Mouse (Mus musculus): Measurements from ENCODE around the gene Ankle1. TPM values are rescaled to one million over a fixed set of nuclear protein-coding genes. Genes with fewer than 3 reads are reported as not detected.

The Ankle1 gene
- polyA plus RNA-seq, 1 experiment from 2014 or later: 58.3 TPM

- no peak for ATAC-seq
These were observed 35.6 kb downstream of the Ankle1 start for GRCm38 (mm10) chr8:71441404-71441803.

GRCm38 (mm10) chr8:71445096-71445495 lies 39.3 kb downstream of the Ankle1 start:
- H3K27me3 ChIP-seq (replicated peaks): peaks cover 28% of the 10 kb centered on the region
- no peak overlapping the region for H3K9ac ChIP-seq
- no peak overlapping the region for H3K4me3 ChIP-seq
- H3K4me2 ChIP-seq: no peak overlapping the region
- no peaks in the 10 kb centered on the region for H3K4me1 ChIP-seq
- H3K9me3 ChIP-seq (replicated peaks): no peaks in the 10 kb centered on the region
- no peaks in the 10 kb centered on the region for H3K36me3 ChIP-seq
- WGBS (ENCODE audit: insufficient replicate concordance): 61% methylated on average over 7 of the region's 7 CpGs
- no peak overlapping the region for H3K27ac ChIP-seq
- no peak for ATAC-seq

More at GRCm38 (mm10) chr8:71441404-71441803, 35.6 kb downstream of the Ankle1 start:
- Histone ChIP-seq H3K4me3 (no peak overlapping the region), H3K4me1 (no peaks in the 10 kb centered on the region), H3K4me2 (no peak overlapping the region), H3K9me3 (replicated peaks) (no peaks in the 10 kb centered on the region), H3K36me3 (no peaks in the 10 kb centered on the region), H3K9ac (no peak overlapping the region), H3K27me3 (replicated peaks) (peaks cover 27% of the 10 kb centered on the region), H3K27ac (no peak overlapping the region)
- WGBS (ENCODE audit: insufficient replicate concordance): under 1% methylated on average over 7 of the region's 7 CpGs

GRCm38 (mm10) chr8:71451337-71451736 lies 45.5 kb downstream of the Ankle1 start:
- ATAC-seq: no peak
- Histone ChIP-seq H3K4me2 (no peak overlapping the region), H3K36me3 (no peaks in the 10 kb centered on the region), H3K27ac (no peak overlapping the region), H3K4me1 (no peaks in the 10 kb centered on the region), H3K9ac (no peak overlapping the region), H3K9me3 (replicated peaks) (no peaks in the 10 kb centered on the region), H3K27me3 (replicated peaks) (peaks cover 37% of the 10 kb centered on the region), H3K4me3 (no peak overlapping the region)
- 59% methylated on average over 4 of the region's 4 CpGs for WGBS (ENCODE audit: insufficient replicate concordance)

- H3K9me3 ChIP-seq (replicated peaks): no peaks in the 10 kb centered on the region
- H3K36me3 ChIP-seq: no peaks in the 10 kb centered on the region
- peaks cover 2% of the 10 kb centered on the region for H3K4me1 ChIP-seq
- peaks cover 42% of the 10 kb centered on the region for H3K27me3 ChIP-seq (replicated peaks)
- ATAC-seq: no peak
- no peak overlapping the region for H3K27ac ChIP-seq
- no peak overlapping the region for H3K4me2 ChIP-seq
- 37% methylated on average over 11 of the region's 11 CpGs for WGBS (ENCODE audit: insufficient replicate concordance)
- no peak overlapping the region for H3K9ac ChIP-seq
- no peak overlapping the region for H3K4me3 ChIP-seq
These were observed 46.0 kb downstream of the Ankle1 start for GRCm38 (mm10) chr8:71451777-71452176.

- Histone ChIP-seq H3K9ac (no peak overlapping the region), H3K27me3 (replicated peaks) (peaks cover 41% of the 10 kb centered on the region), H3K9me3 (replicated peaks) (no peaks in the 10 kb centered on the region), H3K27ac (no peak overlapping the region), H3K4me2 (no peak overlapping the region), H3K4me1 (peaks cover 11% of the 10 kb centered on the region), H3K36me3 (peaks cover 4% of the 10 kb centered on the region; the same call in 1 of the 2 replicates), H3K4me3 (no peak overlapping the region)
- ATAC-seq: no peak
- 60% methylated on average over 2 of the region's 2 CpGs for WGBS (ENCODE audit: insufficient replicate concordance)
These were observed 46.9 kb downstream of the Ankle1 start for GRCm38 (mm10) chr8:71452669-71453068.

GRCm38 (mm10) chr8:71454668-71455067 lies 48.9 kb downstream of the Ankle1 start:
- Histone ChIP-seq H3K4me1 (peaks cover 16% of the 10 kb centered on the region), H3K36me3 (peaks cover 15% of the 10 kb centered on the region), H3K27me3 (replicated peaks) (peaks cover 39% of the 10 kb centered on the region), H3K27ac (no peak overlapping the region), H3K9me3 (replicated peaks) (no peaks in the 10 kb centered on the region), H3K4me3 (no peak overlapping the region), H3K4me2 (no peak overlapping the region), H3K9ac (no peak overlapping the region)
- no peak for ATAC-seq
- WGBS (ENCODE audit: insufficient replicate concordance): 61% methylated on average over 8 of the region's 8 CpGs

GRCm38 (mm10) chr8:71456906-71457305 lies 51.1 kb downstream of the Ankle1 start:
- Histone ChIP-seq H3K4me3 (no peak overlapping the region), H3K27me3 (replicated peaks) (peaks cover 48% of the 10 kb centered on the region), H3K4me2 (peak overlapping the region; percentile 6; the same call in 1 of the 2 replicates), H3K27ac (no peak overlapping the region), H3K9ac (no peak overlapping the region), H3K4me1 (peaks cover 16% of the 10 kb centered on the region), H3K36me3 (peaks cover 33% of the 10 kb centered on the region), H3K9me3 (replicated peaks) (no peaks in the 10 kb centered on the region)
- 30% methylated on average over 22 of the region's 22 CpGs for WGBS (ENCODE audit: insufficient replicate concordance)
- peak; percentile 61; the same call in 1 of the 2 replicates for ATAC-seq

GRCm38 (mm10) chr8:71457659-71458270 lies 52.0 kb downstream of the Ankle1 start:
- Histone ChIP-seq H3K27me3 (replicated peaks) (peaks cover 44% of the 10 kb centered on the region), H3K9me3 (replicated peaks) (no peaks in the 10 kb centered on the region), H3K36me3 (peaks cover 33% of the 10 kb centered on the region), H3K27ac (no peak overlapping the region), H3K9ac (no peak overlapping the region), H3K4me1 (peaks cover 23% of the 10 kb centered on the region), H3K4me2 (no peak overlapping the region), H3K4me3 (no peak overlapping the region)
- 71% methylated on average over 20 of the region's 20 CpGs for WGBS (ENCODE audit: insufficient replicate concordance)
- no peak for ATAC-seq

Other genes starting within 250 kb of the Ankle1 start
- 13.5 and 13.8 TPM in 2 replicates for gene Myo9b, start 133.3 kb upstream of the Ankle1 start, polyA plus RNA-seq (2016; fragmentation: Nextera tagmentation; extraction: Ambion mirVana)
- gene Haus8, start 133.1 kb upstream of the Ankle1 start, polyA plus RNA-seq (2016; fragmentation: Nextera tagmentation; extraction: Ambion mirVana): 60.1 and 62.8 TPM in 2 replicates
- gene Use1, start 39.2 kb upstream of the Ankle1 start, polyA plus RNA-seq (2016; fragmentation: Nextera tagmentation; extraction: Ambion mirVana): 60.2 and 61.1 TPM in 2 replicates
- gene Ocel1, start 34.7 kb upstream of the Ankle1 start, polyA plus RNA-seq (2016; fragmentation: Nextera tagmentation; extraction: Ambion mirVana): 6.8 and 6.9 TPM in 2 replicates
- 35.3 and 38.8 TPM in 2 replicates for gene Nr2f6, start 24.1 kb upstream of the Ankle1 start, polyA plus RNA-seq (2016; fragmentation: Nextera tagmentation; extraction: Ambion mirVana)
- 3.6 and 4.0 TPM in 2 replicates for gene Ushbp1, start 10.2 kb upstream of the Ankle1 start, polyA plus RNA-seq (2016; fragmentation: Nextera tagmentation; extraction: Ambion mirVana)
- gene Babam1, start 9.1 kb upstream of the Ankle1 start, polyA plus RNA-seq (2016; fragmentation: Nextera tagmentation; extraction: Ambion mirVana): 79.0 and 82.6 TPM in 2 replicates
- gene Abhd8, start 57.6 kb downstream of the Ankle1 start, polyA plus RNA-seq (2016; fragmentation: Nextera tagmentation; extraction: Ambion mirVana): 16.0 and 17.4 TPM in 2 replicates
- gene Mrpl34, start 58.9 kb downstream of the Ankle1 start, polyA plus RNA-seq (2016; fragmentation: Nextera tagmentation; extraction: Ambion mirVana): 168 and 173 TPM in 2 replicates
- 60.6 and 63.1 TPM in 2 replicates for gene Dda1, start 63.2 kb downstream of the Ankle1 start, polyA plus RNA-seq (2016; fragmentation: Nextera tagmentation; extraction: Ambion mirVana)
- gene Ano8, start 80.0 kb downstream of the Ankle1 start, polyA plus RNA-seq (2016; fragmentation: Nextera tagmentation; extraction: Ambion mirVana): 1.2 TPM in 2 replicates
- 9.3 and 9.6 TPM in 2 replicates for gene Gtpbp3, start 82.1 kb downstream of the Ankle1 start, polyA plus RNA-seq (2016; fragmentation: Nextera tagmentation; extraction: Ambion mirVana)
- 44.8 and 46.7 TPM in 2 replicates for gene Plvap, start 105.7 kb downstream of the Ankle1 start, polyA plus RNA-seq (2016; fragmentation: Nextera tagmentation; extraction: Ambion mirVana)
- 0.30 and 0.57 TPM in 2 replicates for gene Ccdc194, start 119.7 kb downstream of the Ankle1 start, polyA plus RNA-seq (2016; fragmentation: Nextera tagmentation; extraction: Ambion mirVana)
- gene Bst2, start 131.4 kb downstream of the Ankle1 start, polyA plus RNA-seq (2016; fragmentation: Nextera tagmentation; extraction: Ambion mirVana): 28.7 and 29.4 TPM in 2 replicates
- 39.2 and 42.7 TPM in 2 replicates for gene Mvb12a, start 136.9 kb downstream of the Ankle1 start, polyA plus RNA-seq (2016; fragmentation: Nextera tagmentation; extraction: Ambion mirVana)
- gene Tmem221, start 152.9 kb downstream of the Ankle1 start, polyA plus RNA-seq (2016; fragmentation: Nextera tagmentation; extraction: Ambion mirVana): 0.61 and 0.75 TPM in 2 replicates
- 0.32 and 0.36 TPM in 2 replicates for gene Nxnl1, start 160.6 kb downstream of the Ankle1 start, polyA plus RNA-seq (2016; fragmentation: Nextera tagmentation; extraction: Ambion mirVana)
- 4.1 and 4.4 TPM in 2 replicates for gene Slc27a1, start 162.9 kb downstream of the Ankle1 start, polyA plus RNA-seq (2016; fragmentation: Nextera tagmentation; extraction: Ambion mirVana)
- gene Pgls, start 186.2 kb downstream of the Ankle1 start, polyA plus RNA-seq (2016; fragmentation: Nextera tagmentation; extraction: Ambion mirVana): 138 and 144 TPM in 2 replicates
- 1.3 and 2.3 TPM in 2 replicates for gene Fam129c, start 191.6 kb downstream of the Ankle1 start, polyA plus RNA-seq (2016; fragmentation: Nextera tagmentation; extraction: Ambion mirVana)
- 29.0 and 30.1 TPM in 2 replicates for gene Colgalt1, start 205.0 kb downstream of the Ankle1 start, polyA plus RNA-seq (2016; fragmentation: Nextera tagmentation; extraction: Ambion mirVana)